Mouse (Mus musculus) ES-E14 (cell line): ENCODE results near the gene Ttll5. TPM values are rescaled to one million over a fixed set of nuclear protein-coding genes. Genes with fewer than 3 reads are reported as not detected.

Experiments
- DNase-seq: peaks from one replicate; pipeline ENCODE4 v3.0.0-alpha.2; 2013; ENCODE audit warnings: low read depth, low spot score
- H3K27ac ChIP-seq: 2 replicates; pipeline ENCODE4 v1.5.1; 2012; ENCODE audit warnings: low read depth, mild to moderate bottlenecking, low read length, moderate library complexity, mixed read lengths; ENCODE audit not compliant: poor library complexity, insufficient read depth, severe bottlenecking
- H3K36me3 ChIP-seq: 2 replicates; pipeline ENCODE4 v1.6.1; 2012; ENCODE audit warnings: mild to moderate bottlenecking, low read length, moderate library complexity, mixed read lengths; ENCODE audit not compliant: control insufficient read depth, poor library complexity, insufficient read depth, severe bottlenecking
- H3K4me1 ChIP-seq, 2 experiments: fragments of 150-350 bp in 1 of 2; sonication (generic) in 1 of 2; 2 replicates each; pipeline ENCODE4 v1.6.1; 2012; ENCODE audit warnings: low read length in 2 of 2, mild to moderate bottlenecking in 1 of 2, mixed read lengths in 1 of 2; ENCODE audit not compliant: control insufficient read depth in 2 of 2, insufficient read depth in 2 of 2, poor library complexity in 1 of 2
- H3K4me3 ChIP-seq, 2 experiments: fragments of 150-350 bp in 1 of 2; sonication (generic) in 1 of 2; 2 replicates each; pipeline ENCODE4 v1.5.1; 2012; ENCODE audit warnings: low read length in 2 of 2, low read depth in 1 of 2, mild to moderate bottlenecking in 1 of 2, mixed read lengths in 1 of 2; ENCODE audit not compliant: insufficient read depth in 1 of 2, poor library complexity in 1 of 2, severe bottlenecking in 1 of 2
- H3K9ac ChIP-seq: 2 replicates; pipeline ENCODE4 v1.6.1; 2012; ENCODE audit warnings: low read depth, mild to moderate bottlenecking, low read length, mixed read lengths; ENCODE audit not compliant: poor library complexity, insufficient read depth, severe bottlenecking
- H3K9me3 ChIP-seq: fragments of 150-350 bp; sonication (generic); 2 replicates; pipeline ENCODE4 v1.6.1; 2012; ENCODE audit warnings: low read depth, mild to moderate bottlenecking, low read length; ENCODE audit not compliant: control insufficient read depth, insufficient read depth
- CHD2 ChIP-seq: IDR thresholded peaks from 2 replicates; pipeline ENCODE4 v1.6.1; 2014; ENCODE audit warnings: mild to moderate bottlenecking, low read depth, low read length, inconsistent platforms
- HCFC1 ChIP-seq: IDR thresholded peaks from 2 replicates; pipeline ENCODE4 v1.6.1; 2012; ENCODE audit warnings: low read length, inconsistent platforms, borderline replicate concordance; ENCODE audit not compliant: insufficient read depth
- MAFK ChIP-seq: IDR thresholded peaks from 2 replicates; pipeline ENCODE4 v1.6.1; 2014; ENCODE audit warnings: mild to moderate bottlenecking, low read depth, low read length, inconsistent platforms; ENCODE audit not compliant: insufficient read depth
- ZC3H11A ChIP-seq: IDR thresholded peaks from 2 replicates; pipeline ENCODE4 v1.6.1; 2012; ENCODE audit warnings: low read depth, mild to moderate bottlenecking, inconsistent platforms, low read length, borderline replicate concordance
- ZNF384 ChIP-seq: IDR thresholded peaks from 2 replicates; pipeline ENCODE4 v1.6.1; 2012; ENCODE audit warnings: low read depth, low read length, inconsistent platforms
- in situ Hi-C, 2 experiments: fragments of 600-800 bp; cut with MboI; formaldehyde crosslinking; loops; one replicate each; pipeline ENCODE4 v1.15.1; 2025; ENCODE audit warnings: low sequenced_read_pairs in 2 of 2, inconsistent platforms in 1 of 2; ENCODE audit not compliant: unreplicated experiment in 2 of 2
- total RNA-seq: library from RNA; depleted of rRNA; stranded (reverse); fragments of 300-350 nt; gene quantifications from 2 replicates; pipeline ENCODE4 v1.2.3, GENCODE M21; 2012

Ttll5 gene
- total RNA-seq, 1 experiment, result 18.6 TPM

- in situ Hi-C loops, result no loop called here
- no peaks in the 10 kb centered on the region; a peak in 1 of 4 replicates for H3K4me1 ChIP-seq
- peaks cover 13% of the 10 kb centered on the region; the same call in 1 of the 2 replicates for H3K36me3 ChIP-seq
Observed at GRCm38 (mm10) chr12:85854271-85854670, 29.8 kb downstream of the Ttll5 start.

DNA sequence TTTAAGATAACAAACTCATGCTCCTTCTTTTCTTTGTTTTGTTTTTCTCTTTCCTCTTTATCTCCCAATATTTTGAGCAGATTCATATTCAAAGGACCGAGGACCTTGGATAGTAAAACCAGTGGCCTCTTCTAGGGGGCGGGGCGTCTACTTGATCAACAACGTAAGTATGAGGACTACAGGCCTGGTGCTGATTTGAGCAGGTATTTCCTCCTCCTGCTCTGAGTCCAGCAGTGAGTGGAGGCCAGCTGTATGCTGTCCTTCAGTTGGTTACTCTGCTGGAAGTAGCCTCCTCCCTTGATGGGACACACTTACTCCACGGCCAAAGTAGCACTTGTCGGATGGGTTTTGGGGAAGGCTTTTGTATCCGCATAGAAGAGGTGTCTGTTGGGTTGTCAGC, 32.8 kb downstream of the Ttll5 start:
- in situ Hi-C loops, result no loop called here
- TF ChIP-seq HCFC1 (no peak), ZC3H11A (no peak), ZNF384 (no peak), MAFK (no peak), CHD2 (no peak)
- Histone ChIP-seq H3K36me3 (peaks cover 6% of the 10 kb centered on the region; the same call in 1 of the 2 replicates), H3K9ac (no peak overlapping the region), H3K4me3 (no peak overlapping the region), H3K9me3 (no peaks in the 10 kb centered on the region), H3K4me1 (no peaks in the 10 kb centered on the region), H3K27ac (no peak overlapping the region)
- no peak for DNase-seq

More at GRCm38 (mm10) chr12:85854271-85854670, 29.8 kb downstream of the Ttll5 start:
- TF ChIP-seq CHD2, result no peak
- TF ChIP-seq ZC3H11A, result no peak
- TF ChIP-seq MAFK, result no peak
- no peak for DNase-seq
- Histone ChIP-seq H3K4me3 (no peak overlapping the region), H3K27ac (no peak overlapping the region), H3K9me3 (no peaks in the 10 kb centered on the region), H3K9ac (no peak overlapping the region)

DNA sequence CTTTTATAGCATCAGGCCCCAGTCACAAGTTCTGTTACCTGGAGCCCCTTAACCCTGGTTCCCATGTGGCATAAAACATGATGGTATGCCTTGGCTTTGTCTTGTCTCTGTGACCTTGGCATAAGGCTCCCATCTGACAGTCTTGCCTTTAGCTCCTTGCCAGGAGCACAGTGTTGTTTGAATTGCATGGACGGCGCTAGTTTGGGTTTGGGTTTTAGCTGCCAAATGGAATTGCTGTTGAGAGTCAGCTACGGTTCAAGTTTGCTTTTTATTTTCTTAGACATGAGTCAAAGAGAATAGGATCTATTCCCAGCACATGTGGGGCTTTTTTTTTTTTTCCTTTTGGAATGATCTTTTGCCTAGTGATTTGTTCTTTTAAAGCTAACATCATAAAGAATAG, 34.7 kb downstream of the Ttll5 start:
- Histone ChIP-seq H3K27ac (no peak overlapping the region), H3K4me1 (no peaks in the 10 kb centered on the region), H3K4me3 (no peak overlapping the region), H3K36me3 (peaks cover 6% of the 10 kb centered on the region), H3K9ac (no peak overlapping the region), H3K9me3 (no peaks in the 10 kb centered on the region)
- TF ChIP-seq MAFK (no peak), HCFC1 (no peak), ZNF384 (no peak), ZC3H11A (no peak), CHD2 (no peak)
- in situ Hi-C loops, result no loop called here
- DNase-seq, result no peak

- TF ChIP-seq HCFC1 (no peak), ZC3H11A (no peak), CHD2 (no peak), ZNF384 (no peak), MAFK (no peak)
- Histone ChIP-seq H3K4me3 (no peak overlapping the region), H3K36me3 (peaks cover 6% of the 10 kb centered on the region), H3K4me1 (no peaks in the 10 kb centered on the region), H3K9ac (no peak overlapping the region), H3K27ac (no peak overlapping the region), H3K9me3 (no peaks in the 10 kb centered on the region)
- DNase-seq, result no peak
- in situ Hi-C loops, result no loop called here
Observed at GRCm38 (mm10) chr12:85859511-85860189, 35.2 kb downstream of the Ttll5 start.

GRCm38 (mm10) chr12:85862514-85862913, 38.1 kb downstream of the Ttll5 start:
- peaks cover under 1% of the 10 kb centered on the region for H3K36me3 ChIP-seq
- no peaks in the 10 kb centered on the region for H3K9me3 ChIP-seq
- in situ Hi-C loops, result no loop called here
- TF ChIP-seq MAFK, result no peak
- TF ChIP-seq HCFC1, result no peak
- no peak for TF ChIP-seq ZC3H11A
- no peak for TF ChIP-seq ZNF384
- no peak for TF ChIP-seq CHD2
- H3K27ac ChIP-seq, result no peak overlapping the region
- DNase-seq, result no peak
- H3K4me1 ChIP-seq, result no peaks in the 10 kb centered on the region
- no peak overlapping the region for H3K9ac ChIP-seq
- no peak overlapping the region for H3K4me3 ChIP-seq
